In genomic region chr10:13192731-13193351, GRCm38 (mm10) we compare ENCODE assay signal across 8 mouse cellular contexts. TPM values are rescaled to one million over a fixed set of nuclear protein-coding genes. Genes with fewer than 3 reads are reported as not detected.
DNase-seq lines count a peak whose midpoint lies in the region; ATAC-seq and TF ChIP-seq lines count a peak whose summit lies in the region.

Gene Ltv1 (minus strand): TSS chr10:13193168.

- under 1% methylated on average over 43 of the region's 43 CpGs for WGBS in hindbrain, embryonic 10.5 days
- under 1% methylated on average over 43 of the region's 43 CpGs for WGBS in lung, postnatal 0 days

- H3K9me3 ChIP-seq in hindbrain, embryonic 10.5 days, result no peaks in the 10 kb centered on the region
- no peaks in the 10 kb centered on the region for H3K9me3 ChIP-seq in lung, postnatal 0 days (ENCODE audit: low read length)

- H3K4me2 ChIP-seq in lung, postnatal 0 days (replicated peaks; ENCODE audit: low read depth, low read length), result peak within 1 kb of the TSS; percentile 81

- peaks cover 9% of the 10 kb centered on the region for H3K4me1 ChIP-seq in hindbrain, embryonic 10.5 days (replicated peaks)
- 0 out of 2 replicates have a peak, but pooled peaks cover 4% of the 10 kb centered on the region for H3K4me1 ChIP-seq in lung, postnatal 0 days (ENCODE audit: insufficient read depth, low read depth, low read length)

- peaks cover 34% of the 10 kb centered on the region for H3K36me3 ChIP-seq in hindbrain, embryonic 10.5 days
- H3K36me3 ChIP-seq in lung, postnatal 0 days (ENCODE audit: insufficient read depth, low read length), result no peaks in the 10 kb centered on the region

- H3K9ac ChIP-seq in lung, postnatal 0 days (replicated peaks; ENCODE audit: low read depth), result peak within 1 kb of the TSS; percentile 73

- H3K27me3 ChIP-seq in hindbrain, embryonic 10.5 days (ENCODE audit: insufficient read depth, poor library complexity, severe bottlenecking), result no peaks in the 10 kb centered on the region
- H3K27me3 ChIP-seq in lung, postnatal 0 days (replicated peaks; ENCODE audit: insufficient read depth, low read length), result no peaks in the 10 kb centered on the region

- peak within 1 kb of the TSS; percentile 88 for H3K4me3 ChIP-seq in hindbrain, embryonic 10.5 days
- peak within 1 kb of the TSS; percentile 90 for H3K4me3 ChIP-seq in lung, postnatal 0 days (ENCODE audit: low read depth, low read length)

- DNase-seq in MN1 (ENCODE audit: low spot score), result peak; percentile 99
- peak; percentile 95 for DNase-seq in cerebellum, adult 9-10 months
- DNase-seq in hindbrain, embryonic 10.5 days (ENCODE audit: low spot score), result peak; percentile 94
- peak; percentile 96 for DNase-seq in layer of hippocampus, adult 9-11 months
- DNase-seq in lung, postnatal 0 days (ENCODE audit: low spot score), result peak; percentile 98
- DNase-seq in ovary, postnatal 14 days (ENCODE audit: low spot score), result peak; percentile 93
- DNase-seq in thymus, postnatal 14 days, result peak; percentile 95

- 0 out of 2 replicates have a peak, but pooled peaks have one; percentile 10 for TF ChIP-seq CTCF in lung, postnatal 0 days (IDR thresholded peaks at IDR 0.05)

- H3K27ac ChIP-seq in hindbrain, embryonic 10.5 days, result peak within 1 kb of the TSS; percentile 90
- H3K27ac ChIP-seq in lung, postnatal 0 days (ENCODE audit: low read length), result peak within 1 kb of the TSS; percentile 95

- ATAC-seq in frontal cortex, adult (ENCODE audit: low TSS enrichment), result peak; percentile 100
- ATAC-seq in lung, postnatal 0 days, result peak; percentile 100

- no peak for TF ChIP-seq EP300 in lung, postnatal 0 days (IDR thresholded peaks at IDR 0.05)

RNA-seq across cellular contexts. Expression of gene Ltv1, which starts in this region (rescaled TPM):
- polyA plus RNA-seq in hindbrain, embryonic 10.5 days (2016; fragmentation: Nextera tagmentation; extraction: Ambion mirVana), result 56.2 and 66.4 TPM in 2 replicates
- polyA plus RNA-seq in lung, postnatal 0 days (2015; fragmentation: Nextera tagmentation; extraction: Ambion mirVana), result 32.2 and 33.1 TPM in 2 replicates

Comparison
In these comparisons a context has a peak if more than half of its experiments do, and no peak if none do; other contexts are left out.
1. Peak in every context shown above with its lines: DNase-seq, ATAC-seq, H3K4me3 ChIP-seq and H3K27ac ChIP-seq.